Mouse (Mus musculus) heart, postnatal 14 days (tissue): ENCODE results near the gene Dhx40. TPM values are rescaled to one million over a fixed set of nuclear protein-coding genes. Genes with fewer than 3 reads are reported as not detected.
"Not testable (repeated sequence)": the region's sequence is repeated elsewhere in the genome, so short reads cannot be mapped to it uniquely, and the experiment has no call there.

ENCODE experiments used
- DNase-seq, 2 experiments: peaks; one replicate each; pipeline ENCODE4 v3.0.0; 2021 to 2022
- intact Hi-C: fragments of 180-260 bp; cut with DNase I; formaldehyde crosslinking; loops from one replicate; pipeline ENCODE4 v1.15.1; 2025
- total RNA-seq, 2 experiments: library from RNA; stranded (reverse); gene quantifications; 2 replicates each; pipeline ENCODE4 v1.2.3; 2021

The Dhx40 gene
- total RNA-seq, 2 experiments from 2014 or later = 15.1 to 18.0 TPM

- DNase-seq = peak; percentile 96 to 97
- intact Hi-C loops = loop anchor here (2.0 to 5.0 kb wide), 3 partner anchors 35 to 73 kb away; partner anchors contain the start of gene Dhx40
These were observed 49.8 kb downstream of the Dhx40 start, which contains the start of gene Cltc for GRCm38 (mm10) chr11:86757480-86758371. Gene Cltc, minus strand, starts transcription at chr11:86757565.

GRCm38 (mm10) chr11:86757142-86757479 is 50.4 kb downstream of the Dhx40 start:
- DNase-seq = no peak
- intact Hi-C loops = loop anchor here (2.0 to 5.0 kb wide), 3 partner anchors 35 to 72 kb away; partner anchors contain the start of gene Dhx40

- intact Hi-C loops = loop anchor here (2.0 to 5.0 kb wide), 3 partner anchors 34 to 72 kb away; partner anchors contain the start of gene Dhx40
- DNase-seq = peak; percentile 59 to 63
These were observed 51.1 kb downstream of the Dhx40 start for GRCm38 (mm10) chr11:86756156-86757141.

GRCm38 (mm10) chr11:86752404-86752803 is 55.1 kb downstream of the Dhx40 start:
- DNase-seq = no peak
- intact Hi-C loops = no loop called here

- intact Hi-C loops = no loop called here
- DNase-seq = no peak
These were observed 56.5 kb downstream of the Dhx40 start for GRCm38 (mm10) chr11:86751010-86751409.

- intact Hi-C loops = no loop called here
- no peak for DNase-seq
These were observed 57.6 kb downstream of the Dhx40 start for GRCm38 (mm10) chr11:86749776-86750423.

GRCm38 (mm10) chr11:86745634-86746404 is 61.7 kb downstream of the Dhx40 start:
- intact Hi-C loops = no loop called here
- no peak for DNase-seq

- DNase-seq = no peak
- intact Hi-C loops = no loop called here
These were observed 64.9 kb downstream of the Dhx40 start for GRCm38 (mm10) chr11:86742605-86743004.

GRCm38 (mm10) chr11:86741505-86741904 is 66.0 kb downstream of the Dhx40 start:
- intact Hi-C loops = no loop called here
- no peak for DNase-seq

- DNase-seq = no peak
- intact Hi-C loops = no loop called here
These were observed 68.1 kb downstream of the Dhx40 start for GRCm38 (mm10) chr11:86739470-86739869.

GRCm38 (mm10) chr11:86738956-86739355 is 68.6 kb downstream of the Dhx40 start:
- no peak for DNase-seq
- intact Hi-C loops = no loop called here

- DNase-seq = not testable (repeated sequence)
These were observed 69.2 kb downstream of the Dhx40 start for GRCm38 (mm10) chr11:86738308-86738707.

GRCm38 (mm10) chr11:86737301-86738000 is 70.1 kb downstream of the Dhx40 start:
- no peak for DNase-seq
- intact Hi-C loops = loop anchor here (2.0 kb wide), 1 partner anchor 17 kb away; no protein-coding TSS in a partner anchor

More at GRCm38 (mm10) chr11:86738308-86738707, 69.2 kb downstream of the Dhx40 start:
- intact Hi-C loops = not testable (repeated sequence)

- intact Hi-C loops = no loop called here
These were observed 72.6 kb downstream of the Dhx40 start for GRCm38 (mm10) chr11:86734993-86735392.

GRCm38 (mm10) chr11:86734241-86734939 is 73.2 kb downstream of the Dhx40 start:
- intact Hi-C loops = no loop called here
- DNase-seq = no peak

More at GRCm38 (mm10) chr11:86734993-86735392, 72.6 kb downstream of the Dhx40 start:
- DNase-seq = no peak

- no peak for DNase-seq
- intact Hi-C loops = no loop called here
These were observed 76.1 kb downstream of the Dhx40 start for GRCm38 (mm10) chr11:86731443-86731842.

- DNase-seq = no peak
- intact Hi-C loops = loop anchor here (5.0 kb wide), 1 partner anchor 33 kb away; no protein-coding TSS in a partner anchor
These were observed 81.9 kb downstream of the Dhx40 start for GRCm38 (mm10) chr11:86725607-86726006.

GRCm38 (mm10) chr11:86724982-86725381 is 82.6 kb downstream of the Dhx40 start:
- intact Hi-C loops = loop anchor here (5.0 kb wide), 2 partner anchors 32 to 33 kb away; partner anchors contain the start of gene Cltc
- no peak for DNase-seq
